Mouse (Mus musculus): Measurements from ENCODE around the gene Zfp28.
"Not testable (repeated sequence)": the region's sequence is repeated elsewhere in the genome, so short reads cannot be mapped to it uniquely, and the experiment has no call there.

The Zfp28 gene

GRCm38 (mm10) chr7:6383044-6383455 is at the start of gene Zfp28:
TSS of gene Zfp28 (plus strand) at chr7:6383295.
- DNase-seq (ENCODE audit: low read depth, low spot score) = peak; percentile 89

- DNase-seq (ENCODE audit: low read depth, low spot score) = no peak
Measured at GRCm38 (mm10) chr7:6339865-6340264, 43.2 kb upstream of the Zfp28 start.

GRCm38 (mm10) chr7:6343501-6344071 is 39.5 kb upstream of the Zfp28 start, which contains the start of gene Gm3854:
TSS of gene Gm3854 (plus strand) at chr7:6343759.
- peak; percentile 72 for DNase-seq (ENCODE audit: low read depth, low spot score)

- DNase-seq (ENCODE audit: low read depth, low spot score) = no peak
Measured at GRCm38 (mm10) chr7:6344124-6344523, 39.0 kb upstream of the Zfp28 start.

GRCm38 (mm10) chr7:6358121-6358520 is 25.0 kb upstream of the Zfp28 start:
- DNase-seq (ENCODE audit: low read depth, low spot score) = no peak

- DNase-seq (ENCODE audit: low read depth, low spot score) = no peak
Measured at GRCm38 (mm10) chr7:6358937-6359590, 24.0 kb upstream of the Zfp28 start.

- no peak for DNase-seq (ENCODE audit: low read depth, low spot score)
Measured at GRCm38 (mm10) chr7:6360477-6361060, 22.5 kb upstream of the Zfp28 start.

- no peak for DNase-seq (ENCODE audit: low read depth, low spot score)
Measured at GRCm38 (mm10) chr7:6361756-6362155, 21.3 kb upstream of the Zfp28 start.

GRCm38 (mm10) chr7:6362268-6363046 is 20.6 kb upstream of the Zfp28 start:
- DNase-seq (ENCODE audit: low read depth, low spot score) = peak; percentile 96

GRCm38 (mm10) chr7:6363047-6363488 is 20.0 kb upstream of the Zfp28 start, which contains the start of gene Zfp78:
TSS of gene Zfp78 (plus strand) at chr7:6363280.
- peak; percentile 83 for DNase-seq (ENCODE audit: low read depth, low spot score)

- no peak for DNase-seq (ENCODE audit: low read depth, low spot score)
Measured at GRCm38 (mm10) chr7:6364761-6365160, 18.3 kb upstream of the Zfp28 start.

GRCm38 (mm10) chr7:6367185-6367584 is 15.9 kb upstream of the Zfp28 start:
- no peak for DNase-seq (ENCODE audit: low read depth, low spot score)

GRCm38 (mm10) chr7:6368146-6368545 is 14.9 kb upstream of the Zfp28 start:
- not testable (repeated sequence) for DNase-seq (ENCODE audit: low read depth, low spot score)

GRCm38 (mm10) chr7:6369460-6369859 is 13.6 kb upstream of the Zfp28 start:
- DNase-seq (ENCODE audit: low read depth, low spot score) = no peak

GRCm38 (mm10) chr7:6372993-6373392 is 10.1 kb upstream of the Zfp28 start:
- DNase-seq (ENCODE audit: low read depth, low spot score) = no peak

- no peak for DNase-seq (ENCODE audit: low read depth, low spot score)
Measured at GRCm38 (mm10) chr7:6378441-6378840, 4.7 kb upstream of the Zfp28 start.

- no peak for DNase-seq (ENCODE audit: low read depth, low spot score)
Measured at GRCm38 (mm10) chr7:6381431-6381830, 1.7 kb upstream of the Zfp28 start.

GRCm38 (mm10) chr7:6384011-6384410 is 916 bp downstream of the Zfp28 start:
- no peak for DNase-seq (ENCODE audit: low read depth, low spot score)

GRCm38 (mm10) chr7:6386995-6387394 is 3.9 kb downstream of the Zfp28 start:
- no peak for DNase-seq (ENCODE audit: low read depth, low spot score)

- no peak for DNase-seq (ENCODE audit: low read depth, low spot score)
Measured at GRCm38 (mm10) chr7:6388971-6389370, 5.9 kb downstream of the Zfp28 start.

- DNase-seq (ENCODE audit: low read depth, low spot score) = no peak
Measured at GRCm38 (mm10) chr7:6389449-6389848, 6.4 kb downstream of the Zfp28 start.

Data from WW6 (cell line).